Mouse (Mus musculus) embryonic facial prominence, embryonic 14.5 days (tissue): ENCODE results near the gene Daw1. TPM values are rescaled to one million over a fixed set of nuclear protein-coding genes. Genes with fewer than 3 reads are reported as not detected.

ENCODE experiments used
- ATAC-seq: fragments of 200-750 bp; cut with Nextera tagmentation; 2 replicates; pipeline ENCODE4 v1.8.0; 2017; ENCODE audit warnings: low read depth, moderate number of reproducible peaks, moderate TSS enrichment
- DNase-seq: peaks from one replicate; pipeline ENCODE4 v3.0.0-alpha.2; 2015; ENCODE audit warnings: low spot score
- H3K27ac ChIP-seq: fragments of 300-500 bp; sonication (generic); replicated peaks from 2 replicates; pipeline ENCODE4 v1.5.1; 2014; ENCODE audit warnings: low read depth, mild to moderate bottlenecking, low read length, moderate library complexity
- H3K27me3 ChIP-seq: fragments of 300-500 bp; sonication (generic); replicated peaks from 2 replicates; pipeline ENCODE4 v1.6.1; 2014; ENCODE audit warnings: low read length; ENCODE audit not compliant: control insufficient read depth, insufficient read depth
- H3K36me3 ChIP-seq: fragments of 300-500 bp; sonication (generic); 2 replicates; pipeline ENCODE4 v1.6.1; 2014; ENCODE audit warnings: low read length, mixed read lengths; ENCODE audit not compliant: control insufficient read depth, insufficient read depth
- H3K4me1 ChIP-seq: fragments of 300-500 bp; sonication (generic); 2 replicates; pipeline ENCODE4 v1.6.1; 2014; ENCODE audit warnings: antibody characterized with exemption, low read length; ENCODE audit not compliant: control insufficient read depth, insufficient read depth
- H3K4me2 ChIP-seq: fragments of 300-500 bp; sonication (generic); 2 replicates; pipeline ENCODE4 v1.6.1; 2014; ENCODE audit warnings: low read depth, mild to moderate bottlenecking, low read length, moderate library complexity, mixed read lengths
- H3K4me3 ChIP-seq: fragments of 300-500 bp; sonication (generic); 2 replicates; pipeline ENCODE4 v1.5.1; 2014; ENCODE audit warnings: low read depth, mild to moderate bottlenecking, low read length
- H3K9ac ChIP-seq: fragments of 300-500 bp; sonication (generic); 2 replicates; pipeline ENCODE4 v1.6.1; 2014; ENCODE audit warnings: low read depth, mild to moderate bottlenecking, low read length, moderate library complexity, mixed read lengths
- H3K9me3 ChIP-seq: fragments of 300-500 bp; sonication (generic); 2 replicates; pipeline ENCODE4 v1.6.1; 2016; ENCODE audit warnings: low read length; ENCODE audit not compliant: control insufficient read depth
- WGBS: fragments of 180-500 bp; shearing (Covaris S2); extraction: QIAGEN DNeasy Blood & Tissue Kit; methylation state at CpG from one replicate; pipeline ENCODE4 v1.1.7; 2014; 5-methylcytosine and 5-hydroxymethylcytosine counted together
- polyA plus RNA-seq: library from polyadenylated mRNA; unstranded; fragments of >200 nt; fragmentation: Nextera tagmentation; extraction: Ambion mirVana; gene quantifications from 2 replicates; pipeline ENCODE4 v1.2.1, GENCODE M21; 2014

Gene Daw1
- polyA plus RNA-seq, 1 experiment from 2014 or later, result 0.78 TPM

GRCm38 (mm10) chr1:83135829-83136228 is 23.7 kb upstream of the Daw1 start:
- H3K4me1 ChIP-seq, result no peaks in the 10 kb centered on the region
- H3K36me3 ChIP-seq, result no peaks in the 10 kb centered on the region
- DNase-seq (peak; percentile 58), ATAC-seq (no peak)
- no peak overlapping the region for H3K9ac ChIP-seq
- 69% methylated on average over 7 of the region's 7 CpGs for WGBS
- no peaks in the 10 kb centered on the region for H3K9me3 ChIP-seq
- H3K4me2 ChIP-seq, result no peak overlapping the region
- H3K27me3 ChIP-seq, result no peaks in the 10 kb centered on the region
- no peak overlapping the region for H3K27ac ChIP-seq
- no peak overlapping the region for H3K4me3 ChIP-seq

GRCm38 (mm10) chr1:83137847-83138246 is 21.7 kb upstream of the Daw1 start:
- ATAC-seq (no peak), DNase-seq (peak; percentile 33)
- H3K9me3 ChIP-seq, result no peaks in the 10 kb centered on the region
- no peaks in the 10 kb centered on the region for H3K27me3 ChIP-seq
- H3K4me3 ChIP-seq, result no peak overlapping the region
- no peak overlapping the region for H3K9ac ChIP-seq
- no peak overlapping the region for H3K4me2 ChIP-seq
- no peaks in the 10 kb centered on the region for H3K36me3 ChIP-seq
- no peak overlapping the region for H3K27ac ChIP-seq
- 76% methylated on average over 8 of the region's 8 CpGs for WGBS
- H3K4me1 ChIP-seq, result no peaks in the 10 kb centered on the region

- no peaks in the 10 kb centered on the region for H3K4me1 ChIP-seq
- H3K9ac ChIP-seq, result no peak overlapping the region
- no peaks in the 10 kb centered on the region for H3K9me3 ChIP-seq
- DNase-seq (no peak), ATAC-seq (no peak)
- no peaks in the 10 kb centered on the region for H3K27me3 ChIP-seq
- H3K4me3 ChIP-seq, result no peak overlapping the region
- no peak overlapping the region for H3K27ac ChIP-seq
- 86% methylated on average over 6 of the region's 6 CpGs for WGBS
- H3K4me2 ChIP-seq, result no peak overlapping the region
- no peaks in the 10 kb centered on the region for H3K36me3 ChIP-seq
Observed at GRCm38 (mm10) chr1:83138721-83139120, 20.8 kb upstream of the Daw1 start.

- Histone ChIP-seq H3K4me2 (no peak overlapping the region), H3K4me1 (no peaks in the 10 kb centered on the region), H3K27me3 (no peaks in the 10 kb centered on the region), H3K36me3 (no peaks in the 10 kb centered on the region), H3K4me3 (no peak overlapping the region), H3K9ac (no peak overlapping the region), H3K9me3 (no peaks in the 10 kb centered on the region), H3K27ac (no peak overlapping the region)
- 65% methylated on average over 8 of the region's 8 CpGs for WGBS
- DNase-seq (no peak), ATAC-seq (no peak)
Observed at GRCm38 (mm10) chr1:83141510-83141909, 18.0 kb upstream of the Daw1 start.

GRCm38 (mm10) chr1:83142055-83142454 is 17.5 kb upstream of the Daw1 start:
- H3K27me3 ChIP-seq, result no peaks in the 10 kb centered on the region

GRCm38 (mm10) chr1:83146547-83146946 is 13.0 kb upstream of the Daw1 start:
- Histone ChIP-seq H3K9me3 (no peaks in the 10 kb centered on the region), H3K4me2 (no peak overlapping the region), H3K27me3 (no peaks in the 10 kb centered on the region), H3K27ac (no peak overlapping the region), H3K9ac (no peak overlapping the region), H3K4me3 (no peak overlapping the region), H3K4me1 (no peaks in the 10 kb centered on the region), H3K36me3 (no peaks in the 10 kb centered on the region)
- DNase-seq, result no peak
- no peak for ATAC-seq
- WGBS, result 83% methylated on average over 2 of the region's 2 CpGs

More at GRCm38 (mm10) chr1:83142055-83142454, 17.5 kb upstream of the Daw1 start:
- no peaks in the 10 kb centered on the region for H3K36me3 ChIP-seq
- no peak overlapping the region for H3K4me2 ChIP-seq
- H3K9ac ChIP-seq, result no peak overlapping the region
- H3K4me3 ChIP-seq, result no peak overlapping the region
- ATAC-seq, result no peak
- H3K27ac ChIP-seq, result no peak overlapping the region
- no peaks in the 10 kb centered on the region for H3K4me1 ChIP-seq
- H3K9me3 ChIP-seq, result no peaks in the 10 kb centered on the region
- no peak for DNase-seq
- WGBS, result 82% methylated on average over 5 of the region's 5 CpGs

GRCm38 (mm10) chr1:83150227-83150626 is 9.3 kb upstream of the Daw1 start:
- Histone ChIP-seq H3K4me2 (no peak overlapping the region), H3K9me3 (no peaks in the 10 kb centered on the region), H3K27me3 (no peaks in the 10 kb centered on the region), H3K4me1 (no peaks in the 10 kb centered on the region), H3K9ac (no peak overlapping the region), H3K27ac (no peak overlapping the region), H3K4me3 (no peak overlapping the region), H3K36me3 (no peaks in the 10 kb centered on the region)
- WGBS, result 70% methylated on average over 3 of the region's 3 CpGs
- no peak for ATAC-seq
- no peak for DNase-seq

- no peaks in the 10 kb centered on the region for H3K9me3 ChIP-seq
- no peak for DNase-seq
- H3K27me3 ChIP-seq, result no peaks in the 10 kb centered on the region
- 74% methylated on average over 3 of the region's 3 CpGs for WGBS
- H3K9ac ChIP-seq, result no peak overlapping the region
- ATAC-seq, result no peak
- no peaks in the 10 kb centered on the region for H3K4me1 ChIP-seq
- no peak overlapping the region for H3K27ac ChIP-seq
- no peaks in the 10 kb centered on the region for H3K36me3 ChIP-seq
- H3K4me2 ChIP-seq, result no peak overlapping the region
- H3K4me3 ChIP-seq, result no peak overlapping the region
Observed at GRCm38 (mm10) chr1:83152961-83153360, 6.6 kb upstream of the Daw1 start.

- H3K4me1 ChIP-seq, result no peaks in the 10 kb centered on the region
- no peaks in the 10 kb centered on the region for H3K27me3 ChIP-seq
- no peak for ATAC-seq
- H3K9ac ChIP-seq, result no peak overlapping the region
- no peaks in the 10 kb centered on the region for H3K36me3 ChIP-seq
- no peaks in the 10 kb centered on the region for H3K9me3 ChIP-seq
- DNase-seq, result no peak
- 40% methylated on average over 1 of the region's 1 CpGs for WGBS
- no peak overlapping the region for H3K27ac ChIP-seq
- H3K4me3 ChIP-seq, result no peak overlapping the region
- H3K4me2 ChIP-seq, result no peak overlapping the region
Observed at GRCm38 (mm10) chr1:83156876-83157275, 2.7 kb upstream of the Daw1 start.
